Mouse (Mus musculus) C2C12 (cell line): Measurements from ENCODE around the gene Akap13. TPM values are rescaled to one million over a fixed set of nuclear protein-coding genes. Genes with fewer than 3 reads are reported as not detected.
A peak's percentile ranks its signal among the peaks of the same experiment; 100 is the strongest.

ENCODE experiments used
- H3K27me3 ChIP-seq: one replicate; pipeline ENCODE4 v1.6.1; 2011; ENCODE audit not compliant: control insufficient read depth, insufficient read depth, insufficient read length
- H3K36me3 ChIP-seq: one replicate; pipeline ENCODE4 v1.6.1; 2011; ENCODE audit not compliant: control insufficient read depth, insufficient read depth
- H3K4me3 ChIP-seq: one replicate; pipeline ENCODE4 v1.5.1; 2011; ENCODE audit warnings: mild to moderate bottlenecking, control low read depth; ENCODE audit not compliant: poor library complexity, insufficient read depth, severe bottlenecking
- H3K79me2 ChIP-seq: one replicate; pipeline ENCODE4 v1.6.1; 2011; ENCODE audit not compliant: control insufficient read depth, insufficient read depth
- H3K79me3 ChIP-seq: one replicate; pipeline ENCODE4 v1.6.1; 2011; ENCODE audit warnings: low read depth, control low read depth
- H3ac ChIP-seq: one replicate; pipeline ENCODE3; 2011; ENCODE audit warnings: low read depth; ENCODE audit not compliant: control insufficient read depth, insufficient read length
- CEBPB ChIP-seq: IDR thresholded peaks from one replicate; pipeline ENCODE4 v1.6.1; 2011; ENCODE audit warnings: low read depth, mild to moderate bottlenecking, control low read depth, moderate library complexity
- CTCF ChIP-seq: IDR thresholded peaks from one replicate; pipeline ENCODE4 v1.5.1; 2011; ENCODE audit not compliant: control insufficient read depth, insufficient read depth, insufficient read length
- FOSL1 ChIP-seq: IDR thresholded peaks from one replicate; pipeline ENCODE4 v1.8.0; 2011; ENCODE audit warnings: mild to moderate bottlenecking, low read length; ENCODE audit not compliant: poor library complexity, insufficient read depth, severe bottlenecking
- MAX ChIP-seq: IDR thresholded peaks from one replicate; pipeline ENCODE4 v1.6.1; 2011; ENCODE audit warnings: mild to moderate bottlenecking, control low read depth
- MYOD1 ChIP-seq: IDR thresholded peaks from one replicate; pipeline ENCODE4 v1.6.1; 2011; ENCODE audit warnings: low read depth; ENCODE audit not compliant: control insufficient read depth, insufficient read length
- MYOG ChIP-seq: IDR thresholded peaks from one replicate; pipeline ENCODE4 v1.6.1; 2011; ENCODE audit not compliant: control insufficient read depth, insufficient read length; ENCODE audit errors: extremely low read depth
- USF1 ChIP-seq: IDR thresholded peaks from one replicate; pipeline ENCODE4 v1.6.1; 2011; ENCODE audit warnings: low read depth, mild to moderate bottlenecking, control low read depth, moderate library complexity
- polyA plus RNA-seq: library from polyadenylated mRNA; unstranded; fragments of >200 nt; fragmentation: generic; extraction: Trizol; gene quantifications from one replicate; pipeline ENCODE4 v1.2.1, GENCODE M21; 2012; ENCODE audit warnings: missing spikeins

Akap13 gene
- polyA plus RNA-seq, 1 experiment, result 11.1 TPM

GRCm38 (mm10) chr7:75524789-75525569, 69.6 kb downstream of the Akap13 start:
- no peak overlapping the region for H3K4me3 ChIP-seq

GRCm38 (mm10) chr7:75525716-75526401, 70.5 kb downstream of the Akap13 start:
- Histone ChIP-seq H3K27me3 (no peaks in the 10 kb centered on the region), H3K79me3 (peaks cover 12% of the 10 kb centered on the region), H3K4me3 (no peak overlapping the region), H3ac (no peak overlapping the region), H3K36me3 (no peaks in the 10 kb centered on the region), H3K79me2 (peaks cover 66% of the 10 kb centered on the region)
- TF ChIP-seq MAX (no peak), MYOD1 (peak; percentile 12), CEBPB (peak; percentile 65)

More at GRCm38 (mm10) chr7:75524789-75525569, 69.6 kb downstream of the Akap13 start:
- H3K27me3 ChIP-seq, result no peaks in the 10 kb centered on the region
- H3ac ChIP-seq, result no peak overlapping the region
- H3K79me3 ChIP-seq, result peaks cover 8% of the 10 kb centered on the region
- H3K36me3 ChIP-seq, result no peaks in the 10 kb centered on the region
- no peak for TF ChIP-seq MYOG
- no peak for TF ChIP-seq MYOD1
- peaks cover 63% of the 10 kb centered on the region for H3K79me2 ChIP-seq

GRCm38 (mm10) chr7:75528751-75529150, 73.4 kb downstream of the Akap13 start:
- H3K79me3 ChIP-seq, result peaks cover 13% of the 10 kb centered on the region
- no peaks in the 10 kb centered on the region for H3K36me3 ChIP-seq
- H3K79me2 ChIP-seq, result peaks cover 57% of the 10 kb centered on the region
- H3ac ChIP-seq, result no peak overlapping the region
- H3K4me3 ChIP-seq, result no peak overlapping the region
- no peaks in the 10 kb centered on the region for H3K27me3 ChIP-seq
- TF ChIP-seq CEBPB (no peak), FOSL1 (no peak), MAX (no peak), MYOD1 (no peak), USF1 (peak; percentile 5), CTCF (no peak)

GRCm38 (mm10) chr7:75529857-75530437, 74.6 kb downstream of the Akap13 start:
- Histone ChIP-seq H3K4me3 (no peak overlapping the region), H3ac (no peak overlapping the region), H3K79me2 (peaks cover 56% of the 10 kb centered on the region), H3K36me3 (no peaks in the 10 kb centered on the region), H3K27me3 (no peaks in the 10 kb centered on the region), H3K79me3 (peaks cover 13% of the 10 kb centered on the region)
- TF ChIP-seq FOSL1, result no peak
- TF ChIP-seq MYOD1, result no peak
- no peak for TF ChIP-seq CEBPB
- no peak for TF ChIP-seq MAX
- no peak for TF ChIP-seq MYOG

- H3K4me3 ChIP-seq, result no peak overlapping the region
- H3K27me3 ChIP-seq, result no peaks in the 10 kb centered on the region
- TF ChIP-seq CTCF (no peak), CEBPB (no peak), MYOD1 (no peak), FOSL1 (no peak), USF1 (no peak), MAX (no peak), MYOG (no peak)
- peaks cover 13% of the 10 kb centered on the region for H3K79me3 ChIP-seq
- no peak overlapping the region for H3ac ChIP-seq
- peaks cover 54% of the 10 kb centered on the region for H3K79me2 ChIP-seq
- H3K36me3 ChIP-seq, result no peaks in the 10 kb centered on the region
Measured at GRCm38 (mm10) chr7:75530642-75531041, 75.3 kb downstream of the Akap13 start.

GRCm38 (mm10) chr7:75533079-75533478, 77.7 kb downstream of the Akap13 start:
- TF ChIP-seq CTCF, result no peak
- H3K27me3 ChIP-seq, result no peaks in the 10 kb centered on the region
- H3K79me3 ChIP-seq, result peaks cover 10% of the 10 kb centered on the region
- H3K79me2 ChIP-seq, result peaks cover 43% of the 10 kb centered on the region
- no peak overlapping the region for H3ac ChIP-seq
- H3K36me3 ChIP-seq, result no peaks in the 10 kb centered on the region
- no peak overlapping the region for H3K4me3 ChIP-seq
